Mouse (Mus musculus) hindbrain, postnatal 0 days (tissue): ENCODE results near the gene Lce1l. TPM values are rescaled to one million over a fixed set of nuclear protein-coding genes. Genes with fewer than 3 reads are reported as not detected.

Experiments
- ATAC-seq: fragments of 200-750 bp; cut with Nextera tagmentation; 2 replicates; pipeline ENCODE4 v1.8.0; 2017; ENCODE audit warnings: mild to moderate bottlenecking, moderate TSS enrichment, moderate library complexity
- DNase-seq: peaks from one replicate; pipeline ENCODE4 v3.0.0-alpha.2; 2015; ENCODE audit warnings: low spot score
- H3K27ac ChIP-seq: fragments of 300-500 bp; sonication (generic); 2 replicates; pipeline ENCODE4 v1.5.1; 2014; ENCODE audit warnings: mild to moderate bottlenecking
- H3K27me3 ChIP-seq: fragments of 300-500 bp; sonication (generic); 2 replicates; pipeline ENCODE4 v1.6.1; 2014; ENCODE audit warnings: low read length, mixed read lengths; ENCODE audit not compliant: insufficient read depth
- H3K36me3 ChIP-seq: fragments of 300-500 bp; sonication (generic); 2 replicates; pipeline ENCODE4 v1.6.1; 2014; ENCODE audit warnings: low read length, mixed read lengths; ENCODE audit not compliant: insufficient read depth
- H3K4me1 ChIP-seq: fragments of 300-500 bp; sonication (generic); 2 replicates; pipeline ENCODE4 v1.6.1; 2014; ENCODE audit warnings: antibody characterized with exemption, low read length, mixed read lengths; ENCODE audit not compliant: insufficient read depth
- H3K4me2 ChIP-seq: fragments of 300-500 bp; sonication (generic); 2 replicates; pipeline ENCODE4 v1.6.1; 2014; ENCODE audit warnings: low read depth, mild to moderate bottlenecking, low read length, moderate library complexity, mixed read lengths
- H3K4me3 ChIP-seq: fragments of 300-500 bp; sonication (generic); 2 replicates; pipeline ENCODE4 v1.5.1; 2014; ENCODE audit warnings: low read length
- H3K9ac ChIP-seq: fragments of 300-500 bp; sonication (generic); replicated peaks from 2 replicates; pipeline ENCODE4 v1.6.1; 2014; ENCODE audit warnings: mild to moderate bottlenecking, low read length, moderate library complexity, mixed read lengths
- H3K9me3 ChIP-seq: fragments of 300-500 bp; sonication (generic); 2 replicates; pipeline ENCODE4 v1.6.1; 2016; ENCODE audit warnings: low read length, mixed read lengths
- CTCF ChIP-seq: IDR thresholded peaks from 2 replicates; pipeline ENCODE4 v1.5.1; 2016; ENCODE audit warnings: antibody characterized with exemption, control low read depth, low read depth
- WGBS: fragments of 180-500 bp; shearing (Covaris S2); extraction: QIAGEN DNeasy Blood & Tissue Kit; methylation state at CpG from one replicate; pipeline ENCODE4 v1.1.7; 2014; 5-methylcytosine and 5-hydroxymethylcytosine counted together
- polyA plus RNA-seq: library from polyadenylated mRNA; unstranded; fragments of >200 nt; fragmentation: Nextera tagmentation; extraction: Ambion mirVana; gene quantifications from 2 replicates; pipeline ENCODE4 v1.2.1, GENCODE M21; 2015
- total RNA-seq: library from RNA; depleted of rRNA; stranded (reverse); fragments of >200 nt; gene quantifications from 2 replicates; pipeline ENCODE4 v1.2.3, GENCODE M21; 2014; rRNA removed

Lce1l gene
- total and polyA plus RNA-seq, 2 experiments from 2014 or later: not detected

GRCm38 (mm10) chr3:92815581-92815980, 35.5 kb downstream of the Lce1l start:
- Histone ChIP-seq H3K27me3 (no peaks in the 10 kb centered on the region), H3K9ac (no peak overlapping the region), H3K9me3 (no peaks in the 10 kb centered on the region), H3K4me1 (no peaks in the 10 kb centered on the region), H3K4me3 (no peak overlapping the region), H3K4me2 (no peak overlapping the region), H3K27ac (no peak overlapping the region), H3K36me3 (no peaks in the 10 kb centered on the region)
- 90% methylated on average over 3 of the region's 3 CpGs for WGBS
- DNase-seq (no peak), ATAC-seq (no peak)
- no peak for TF ChIP-seq CTCF

- H3K4me3 ChIP-seq: no peak within 1 kb of the TSS
- H3K27ac ChIP-seq: no peak within 1 kb of the TSS
- DNase-seq: no peak
- no peak within 1 kb of the TSS for H3K4me2 ChIP-seq
- H3K9me3 ChIP-seq: no peaks in the 10 kb centered on the region
- no peaks in the 10 kb centered on the region for H3K36me3 ChIP-seq
- no peaks in the 10 kb centered on the region for H3K4me1 ChIP-seq
- H3K9ac ChIP-seq: no peak within 1 kb of the TSS
- H3K27me3 ChIP-seq: no peaks in the 10 kb centered on the region
- no peak for ATAC-seq
- TF ChIP-seq CTCF: no peak
These were observed 43.3 kb downstream of the Lce1l start, which contains the start of gene Lce1k for GRCm38 (mm10) chr3:92807791-92808190. Gene Lce1k, minus strand, starts transcription at chr3:92807891.

Other genes with a start within 250 kb of the Lce1l start
- gene 2210017I01Rik, start 243.8 kb downstream of the Lce1l start, total RNA-seq: not detected in 2 replicates
- gene 2210017I01Rik, start 243.8 kb downstream of the Lce1l start, polyA plus RNA-seq: not detected in 2 replicates
- not detected in 2 replicates for gene Lce6a, start 229.6 kb downstream of the Lce1l start, total RNA-seq
- not detected in 2 replicates for gene Lce6a, start 229.6 kb downstream of the Lce1l start, polyA plus RNA-seq
- gene Lce1a1, start 203.0 kb downstream of the Lce1l start, total RNA-seq: not detected in 2 replicates
- gene Lce1a1, start 203.0 kb downstream of the Lce1l start, polyA plus RNA-seq: not detected in 2 replicates
- not detected in 2 replicates for gene Lce1b, start 194.4 kb downstream of the Lce1l start, total RNA-seq
- not detected in 2 replicates for gene Lce1b, start 194.4 kb downstream of the Lce1l start, polyA plus RNA-seq
- not detected in 2 replicates for gene Lce1a2, start 181.0 kb downstream of the Lce1l start, total RNA-seq
- gene Lce1a2, start 181.0 kb downstream of the Lce1l start, polyA plus RNA-seq: not detected in 2 replicates
- gene Lce1c, start 172.0 kb downstream of the Lce1l start, total RNA-seq: not detected in 2 replicates
- gene Lce1c, start 172.0 kb downstream of the Lce1l start, polyA plus RNA-seq: not detected in 2 replicates
- not detected in 2 replicates for gene Lce1d, start 164.1 kb downstream of the Lce1l start, total RNA-seq
- not detected in 2 replicates for gene Lce1d, start 164.1 kb downstream of the Lce1l start, polyA plus RNA-seq
- not detected in 2 replicates for gene Lce1e, start 142.2 kb downstream of the Lce1l start, total RNA-seq
- gene Lce1e, start 142.2 kb downstream of the Lce1l start, polyA plus RNA-seq: not detected in 2 replicates
- gene Lce1f, start 130.9 kb downstream of the Lce1l start, total RNA-seq: not detected in 2 replicates
- gene Lce1f, start 130.9 kb downstream of the Lce1l start, polyA plus RNA-seq: not detected in 2 replicates
- not detected in 2 replicates for gene Gm38119, start 112.2 kb downstream of the Lce1l start, total RNA-seq
- gene Gm38119, start 112.2 kb downstream of the Lce1l start, polyA plus RNA-seq: not detected in 2 replicates
- gene Lce1g, start 98.9 kb downstream of the Lce1l start, total RNA-seq: not detected in 2 replicates
- gene Lce1g, start 98.9 kb downstream of the Lce1l start, polyA plus RNA-seq: 0.20 TPM in 1 of 2 replicates, not detected in the other
- not detected in 2 replicates for gene Lce1h, start 86.2 kb downstream of the Lce1l start, total RNA-seq
- not detected in 2 replicates for gene Lce1h, start 86.2 kb downstream of the Lce1l start, polyA plus RNA-seq
- gene Lce1i, start 72.4 kb downstream of the Lce1l start, total RNA-seq: not detected in 2 replicates
- not detected in 2 replicates for gene Lce1i, start 72.4 kb downstream of the Lce1l start, polyA plus RNA-seq
- gene Lce1j, start 60.8 kb downstream of the Lce1l start, total RNA-seq: not detected in 2 replicates
- not detected in 2 replicates for gene Lce1j, start 60.8 kb downstream of the Lce1l start, polyA plus RNA-seq
- gene Lce1k, start 43.4 kb downstream of the Lce1l start, total RNA-seq: not detected in 2 replicates
- not detected in 2 replicates for gene Lce1k, start 43.4 kb downstream of the Lce1l start, polyA plus RNA-seq
- not detected in 2 replicates for gene Kprp, start 24.0 kb downstream of the Lce1l start, total RNA-seq
- not detected in 2 replicates for gene Kprp, start 24.0 kb downstream of the Lce1l start, polyA plus RNA-seq
- not detected in 2 replicates for gene 2310050C09Rik, start 18.9 kb upstream of the Lce1l start, total RNA-seq
- gene 2310050C09Rik, start 18.9 kb upstream of the Lce1l start, polyA plus RNA-seq: not detected in 2 replicates
- gene Lce3a, start 74.9 kb upstream of the Lce1l start, total RNA-seq: not detected in 2 replicates
- gene Lce3a, start 74.9 kb upstream of the Lce1l start, polyA plus RNA-seq: not detected in 2 replicates
- not detected in 2 replicates for gene Lce3b, start 81.7 kb upstream of the Lce1l start, total RNA-seq
- not detected in 2 replicates for gene Lce3b, start 81.7 kb upstream of the Lce1l start, polyA plus RNA-seq
- not detected in 2 replicates for gene Lce3c, start 93.2 kb upstream of the Lce1l start, total RNA-seq
- 0.46 and 1.3 TPM in 2 replicates for gene Lce3c, start 93.2 kb upstream of the Lce1l start, polyA plus RNA-seq
- gene Lce3d, start 106.1 kb upstream of the Lce1l start, total RNA-seq: not detected in 2 replicates
- not detected in 2 replicates for gene Lce3d, start 106.1 kb upstream of the Lce1l start, polyA plus RNA-seq
- gene Lce3e, start 115.8 kb upstream of the Lce1l start, total RNA-seq: not detected in 2 replicates
- gene Lce3e, start 115.8 kb upstream of the Lce1l start, polyA plus RNA-seq: not detected in 2 replicates
- gene Lce3f, start 140.9 kb upstream of the Lce1l start, total RNA-seq: not detected in 2 replicates
- not detected in 2 replicates for gene Lce3f, start 140.9 kb upstream of the Lce1l start, polyA plus RNA-seq
- gene Crct1, start 164.4 kb upstream of the Lce1l start, total RNA-seq: 4.2 TPM in 1 of 2 replicates, not detected in the other
- gene Crct1, start 164.4 kb upstream of the Lce1l start, polyA plus RNA-seq: 1.4 and 2.3 TPM in 2 replicates
- not detected in 2 replicates for gene Lce1m, start 167.8 kb upstream of the Lce1l start, total RNA-seq
- not detected in 2 replicates for gene Lce1m, start 167.8 kb upstream of the Lce1l start, polyA plus RNA-seq
- not detected in 2 replicates for gene Gm4858, start 217.5 kb upstream of the Lce1l start, total RNA-seq
- gene Gm4858, start 217.5 kb upstream of the Lce1l start, polyA plus RNA-seq: not detected in 2 replicates